Mouse (Mus musculus) heart, embryonic 10.5 days (tissue): ENCODE data around the gene Olfr1317. TPM values are rescaled to one million over a fixed set of nuclear protein-coding genes. Genes with fewer than 3 reads are reported as not detected.

Source experiments
- DNase-seq: peaks from one replicate; pipeline ENCODE4 v3.0.0-alpha.2; 2017; ENCODE audit warnings: low spot score
- H3K27ac ChIP-seq: fragments of 300-500 bp; sonication (generic); 2 replicates; pipeline ENCODE4 v1.5.1; 2016; ENCODE audit warnings: mild to moderate bottlenecking
- H3K27me3 ChIP-seq: fragments of 300-500 bp; sonication (generic); 2 replicates; pipeline ENCODE4 v1.6.1; 2016; ENCODE audit warnings: mild to moderate bottlenecking; ENCODE audit not compliant: poor library complexity, insufficient read depth, severe bottlenecking
- H3K36me3 ChIP-seq: fragments of 300-500 bp; sonication (generic); 2 replicates; pipeline ENCODE4 v1.6.1; 2016; ENCODE audit warnings: mild to moderate bottlenecking, moderate library complexity
- H3K4me1 ChIP-seq: fragments of 300-500 bp; sonication (generic); 2 replicates; pipeline ENCODE4 v1.6.1; 2016; ENCODE audit warnings: mild to moderate bottlenecking
- H3K4me3 ChIP-seq: fragments of 300-500 bp; sonication (generic); 2 replicates; pipeline ENCODE4 v1.5.1; 2016; ENCODE audit warnings: mild to moderate bottlenecking, moderate library complexity
- H3K9me3 ChIP-seq: fragments of 300-500 bp; sonication (generic); 2 replicates; pipeline ENCODE4 v1.6.1; 2016; ENCODE audit warnings: mild to moderate bottlenecking, moderate library complexity
- WGBS: fragments of 180-500 bp; shearing (Covaris S2); methylation state at CpG from one replicate; pipeline ENCODE4 v1.1.7; 2016; 5-methylcytosine and 5-hydroxymethylcytosine counted together
- polyA plus RNA-seq: library from polyadenylated mRNA; unstranded; fragments of >200 nt; fragmentation: Nextera tagmentation; extraction: Ambion mirVana; gene quantifications from 2 replicates; pipeline ENCODE4 v1.2.1, GENCODE M21; 2016

The Olfr1317 gene
- polyA plus RNA-seq, result not detected in 2 replicates

- 68% methylated on average over 2 of the region's 2 CpGs for WGBS
These were observed at the start of gene Olfr1317 for GRCm38 (mm10) chr2:112140029-112140428. Gene Olfr1317, plus strand, starts transcription at chr2:112140329.

GRCm38 (mm10) chr2:112096681-112097080, 43.4 kb upstream of the Olfr1317 start, which contains the start of gene Olfr1314:
Gene Olfr1314, minus strand, starts transcription at chr2:112096781.
- Histone ChIP-seq H3K27me3 (no peaks in the 10 kb centered on the region), H3K27ac (no peak within 1 kb of the TSS), H3K9me3 (no peaks in the 10 kb centered on the region), H3K4me1 (no peaks in the 10 kb centered on the region), H3K4me3 (no peak within 1 kb of the TSS), H3K36me3 (no peaks in the 10 kb centered on the region)
- DNase-seq, result no peak

More at GRCm38 (mm10) chr2:112140029-112140428, at the start of gene Olfr1317:
- H3K36me3 ChIP-seq, result no peaks in the 10 kb centered on the region
- H3K4me3 ChIP-seq, result no peak within 1 kb of the TSS
- H3K27me3 ChIP-seq, result no peaks in the 10 kb centered on the region
- no peak for DNase-seq
- H3K4me1 ChIP-seq, result no peaks in the 10 kb centered on the region
- H3K27ac ChIP-seq, result no peak within 1 kb of the TSS
- H3K9me3 ChIP-seq, result no peaks in the 10 kb centered on the region

- H3K36me3 ChIP-seq, result no peaks in the 10 kb centered on the region
- DNase-seq, result no peak
- H3K4me1 ChIP-seq, result no peaks in the 10 kb centered on the region
- H3K27me3 ChIP-seq, result no peaks in the 10 kb centered on the region
- no peak within 1 kb of the TSS for H3K27ac ChIP-seq
- H3K4me3 ChIP-seq, result no peak within 1 kb of the TSS
- no peaks in the 10 kb centered on the region for H3K9me3 ChIP-seq
- 65% methylated on average over 1 of the region's 1 CpGs for WGBS
These were observed 24.8 kb upstream of the Olfr1317 start, which contains the start of gene Olfr1315-ps1 for GRCm38 (mm10) chr2:112115340-112115739. Gene Olfr1315-ps1, minus strand, starts transcription at chr2:112115440.

- Histone ChIP-seq H3K27ac (no peak within 1 kb of the TSS), H3K4me1 (no peaks in the 10 kb centered on the region), H3K9me3 (no peaks in the 10 kb centered on the region), H3K27me3 (no peaks in the 10 kb centered on the region), H3K36me3 (no peaks in the 10 kb centered on the region), H3K4me3 (no peak within 1 kb of the TSS)
- 83% methylated on average over 2 of the region's 2 CpGs for WGBS
- DNase-seq, result no peak
These were observed 5.3 kb upstream of the Olfr1317 start, which contains the start of gene Olfr1316 for GRCm38 (mm10) chr2:112134877-112135276. Gene Olfr1316, minus strand, starts transcription at chr2:112134977.

- H3K9me3 ChIP-seq, result no peaks in the 10 kb centered on the region
- H3K27ac ChIP-seq, result no peak within 1 kb of the TSS
- H3K4me3 ChIP-seq, result no peak within 1 kb of the TSS
- no peaks in the 10 kb centered on the region for H3K36me3 ChIP-seq
- no peaks in the 10 kb centered on the region for H3K4me1 ChIP-seq
- H3K27me3 ChIP-seq, result no peaks in the 10 kb centered on the region
- DNase-seq, result no peak
These were observed 13.8 kb downstream of the Olfr1317 start, which contains the start of gene Olfr1318 for GRCm38 (mm10) chr2:112153898-112154297. Gene Olfr1318, plus strand, starts transcription at chr2:112154198.

Other genes with a start within 250 kb of the Olfr1317 start
- not detected in 2 replicates for gene Olfr1306, start 224.1 kb upstream of the Olfr1317 start, polyA plus RNA-seq
- 0.01 TPM in 1 of 2 replicates, not detected in the other for gene Olfr1307, start 190.9 kb upstream of the Olfr1317 start, polyA plus RNA-seq
- gene Olfr1308, start 175.4 kb upstream of the Olfr1317 start, polyA plus RNA-seq, result not detected in 2 replicates
- gene Olfr1309, start 150.0 kb upstream of the Olfr1317 start, polyA plus RNA-seq, result not detected in 2 replicates
- not detected in 2 replicates for gene Olfr1310, start 127.6 kb upstream of the Olfr1317 start, polyA plus RNA-seq
- not detected in 2 replicates for gene Olfr1311, start 115.9 kb upstream of the Olfr1317 start, polyA plus RNA-seq
- not detected in 2 replicates for gene Olfr1312, start 90.1 kb upstream of the Olfr1317 start, polyA plus RNA-seq
- gene Olfr1313, start 62.5 kb upstream of the Olfr1317 start, polyA plus RNA-seq, result not detected in 2 replicates
- not detected in 2 replicates for gene Olfr1314, start 43.5 kb upstream of the Olfr1317 start, polyA plus RNA-seq
- not detected in 2 replicates for gene Olfr1315-ps1, start 24.9 kb upstream of the Olfr1317 start, polyA plus RNA-seq
- not detected in 2 replicates for gene Olfr1316, start 5.4 kb upstream of the Olfr1317 start, polyA plus RNA-seq
- not detected in 2 replicates for gene Olfr1318, start 13.9 kb downstream of the Olfr1317 start, polyA plus RNA-seq
- gene Lpcat4, start 99.1 kb downstream of the Olfr1317 start, polyA plus RNA-seq, result 22.0 and 23.0 TPM in 2 replicates
- gene Nutm1, start 119.0 kb downstream of the Olfr1317 start, polyA plus RNA-seq, result 0.04 and 0.07 TPM in 2 replicates
- 188 and 206 TPM in 2 replicates for gene Nop10, start 121.6 kb downstream of the Olfr1317 start, polyA plus RNA-seq
- 9.5 and 10.4 TPM in 2 replicates for gene Slc12a6, start 125.5 kb downstream of the Olfr1317 start, polyA plus RNA-seq
- not detected in 2 replicates for gene Gm21985, start 126.0 kb downstream of the Olfr1317 start, polyA plus RNA-seq
- 114 and 134 TPM in 2 replicates for gene Emc4, start 227.7 kb downstream of the Olfr1317 start, polyA plus RNA-seq
- gene Katnbl1, start 238.9 kb downstream of the Olfr1317 start, polyA plus RNA-seq, result 27.4 and 36.6 TPM in 2 replicates